Mouse (Mus musculus): ENCODE data around the gene Rora. TPM values are rescaled to one million over a fixed set of nuclear protein-coding genes. Genes with fewer than 3 reads are reported as not detected.

Rora gene
- 5.2 TPM for polyA plus RNA-seq (2015; fragmentation: Illumina TruSeq; extraction: RNeasy Lipid Tissue Mini Kit (QIAGEN cat#74804); ENCODE audit: insufficient read depth, low replicate concordance)

DNA sequence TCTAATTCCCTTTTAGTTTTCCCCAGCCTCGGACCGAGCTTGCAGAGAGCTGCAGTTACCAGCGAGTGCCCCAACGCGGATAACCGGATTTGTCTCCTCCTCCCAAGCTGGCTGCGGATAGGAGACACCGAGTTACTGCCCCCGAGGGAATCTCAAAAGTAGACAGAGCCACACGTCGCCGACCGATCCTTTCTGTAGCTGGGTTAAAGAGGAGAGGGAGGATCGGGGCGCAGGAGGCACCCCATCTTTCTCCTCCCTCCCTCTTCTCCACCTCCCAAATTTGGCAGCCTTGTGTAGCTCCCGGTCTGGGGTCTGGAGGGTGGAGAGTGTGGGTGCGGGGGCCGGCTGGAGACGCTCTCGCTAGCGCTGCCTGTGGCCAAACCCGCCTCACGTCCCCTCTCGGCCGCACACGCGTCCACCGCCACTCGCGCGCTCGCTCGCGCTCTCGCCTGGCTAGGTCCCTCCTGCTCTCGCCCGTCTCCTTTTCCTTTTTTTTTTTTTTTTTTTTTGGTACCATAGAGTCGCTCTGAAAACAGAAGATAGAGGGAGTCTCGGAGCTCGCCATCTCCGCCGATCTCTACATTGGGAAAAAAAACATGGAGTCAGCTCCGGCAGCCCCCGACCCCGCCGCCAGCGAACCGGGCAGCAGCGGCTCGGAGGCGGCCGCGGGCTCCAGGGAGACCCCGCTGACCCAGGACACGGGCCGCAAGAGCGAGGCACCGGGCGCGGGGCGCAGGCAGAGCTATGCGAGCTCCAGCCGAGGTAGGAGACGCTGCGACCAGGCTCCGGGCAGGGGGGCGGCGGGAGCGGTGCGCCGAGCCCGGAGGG is at the start of gene Rora:
TSS of gene Rora (plus strand) at position 576 of the 828 bp plus-strand sequence.

DNA sequence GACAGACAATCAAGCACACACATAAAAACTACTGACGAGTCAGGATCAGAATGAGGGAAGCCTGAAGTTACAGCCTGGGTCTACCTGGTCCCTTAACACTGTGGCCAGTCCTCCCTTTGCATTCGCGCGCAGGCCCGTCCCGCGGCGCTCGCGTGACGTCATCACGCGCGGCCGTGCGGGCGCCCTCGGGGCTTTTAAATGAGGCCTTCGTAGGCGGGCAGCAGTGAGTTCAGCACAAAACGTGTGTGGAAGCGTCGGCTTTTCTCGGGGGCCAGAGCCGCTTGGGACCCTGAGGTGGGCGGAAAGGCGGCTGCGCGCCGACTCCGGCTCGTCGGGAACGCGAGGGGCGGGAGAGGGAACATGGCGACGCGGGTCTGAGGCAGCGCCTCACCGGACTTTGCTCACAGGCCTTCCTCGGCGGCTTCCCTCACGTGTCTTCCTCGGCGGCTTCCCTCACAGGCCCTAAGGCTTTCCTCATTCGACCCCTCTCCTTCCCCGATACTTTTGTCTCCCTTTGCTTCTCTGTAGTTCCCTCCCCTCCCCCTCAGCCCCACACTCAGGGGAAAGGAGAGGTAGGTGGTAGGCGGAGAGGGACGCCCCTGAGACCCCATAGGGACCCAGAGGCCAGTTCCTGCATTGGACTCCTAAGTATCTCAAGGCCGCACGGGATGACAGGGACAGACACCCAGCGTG is 744.3 kb downstream of the Rora start, which contains the start of gene Ice2:
TSS of gene Ice2 (plus strand) at position 147 of the 693 bp plus-strand sequence.

All from spleen, adult 10 weeks (tissue).